Mouse (Mus musculus) MEL (cell line): ENCODE results near the gene Lrrc63. TPM values are rescaled to one million over a fixed set of nuclear protein-coding genes. Genes with fewer than 3 reads are reported as not detected.

Experiments used
- DNase-seq: peaks from one replicate; pipeline ENCODE4 v3.0.0; 2011; ENCODE audit warnings: low read depth, low spot score
- H3K27ac ChIP-seq: 2 replicates; pipeline ENCODE4 v1.5.1; 2012; ENCODE audit warnings: low read depth, mild to moderate bottlenecking, control low read depth, low read length, moderate library complexity; ENCODE audit not compliant: control insufficient read depth
- H3K27me3 ChIP-seq, 2 experiments: fragments of 150-350 bp in 1 of 2; sonication (generic) in 1 of 2; 2 replicates each; pipeline ENCODE4 v1.6.1; 2012; ENCODE audit warnings: low read length in 2 of 2, mild to moderate bottlenecking in 2 of 2, improper control_type of control experiment in 1 of 2, moderate library complexity in 1 of 2; ENCODE audit not compliant: insufficient read depth in 2 of 2, control insufficient read depth in 1 of 2
- H3K36me3 ChIP-seq, 2 experiments: 2 replicates each; pipeline ENCODE4 v1.6.1; 2012 to 2014; ENCODE audit warnings: low read length in 2 of 2, improper control_type of control experiment in 1 of 2, inconsistent platforms in 1 of 2, mild to moderate bottlenecking in 1 of 2; ENCODE audit not compliant: insufficient read depth in 2 of 2, control insufficient read depth in 1 of 2
- H3K4me1 ChIP-seq, 2 experiments: fragments of 150-350 bp in 1 of 2; sonication (generic) in 1 of 2; 2 replicates each; pipeline ENCODE4 v1.6.1; 2012; ENCODE audit warnings: low read length in 2 of 2, improper control_type of control experiment in 1 of 2, mild to moderate bottlenecking in 1 of 2; ENCODE audit not compliant: insufficient read depth in 2 of 2, control insufficient read depth in 1 of 2
- H3K4me3 ChIP-seq, 2 experiments: fragments of 150-350 bp in 1 of 2; sonication (generic) in 1 of 2; 2 replicates each; pipeline ENCODE4 v1.5.1; 2012; ENCODE audit warnings: low read depth in 2 of 2, low read length in 2 of 2, mild to moderate bottlenecking in 2 of 2, moderate library complexity in 2 of 2, control low read depth in 1 of 2, improper control_type of control experiment in 1 of 2; ENCODE audit not compliant: control insufficient read depth in 1 of 2, insufficient read depth in 1 of 2
- H3K79me2 ChIP-seq: 2 replicates; pipeline ENCODE4 v1.6.1; 2012; ENCODE audit warnings: mild to moderate bottlenecking, low read length, moderate library complexity; ENCODE audit not compliant: control insufficient read depth, poor library complexity, insufficient read depth
- H3K9ac ChIP-seq: 2 replicates; pipeline ENCODE4 v1.6.1; 2012; ENCODE audit warnings: low read depth, mild to moderate bottlenecking, control low read depth, low read length, moderate library complexity; ENCODE audit not compliant: control insufficient read depth, poor library complexity, severe bottlenecking
- H3K9me3 ChIP-seq: fragments of 150-350 bp; sonication (generic); replicated peaks from 2 replicates; pipeline ENCODE4 v1.6.1; 2012; ENCODE audit warnings: mild to moderate bottlenecking, low read length, improper control_type of control experiment, moderate library complexity; ENCODE audit not compliant: insufficient read depth
- BHLHE40 ChIP-seq: IDR thresholded peaks from 2 replicates; pipeline ENCODE4 v1.6.1; 2012; ENCODE audit warnings: low read depth, mild to moderate bottlenecking, inconsistent platforms, low read length, improper control_type of control experiment, borderline replicate concordance
- CTCF ChIP-seq, 3 experiments: IDR thresholded peaks in 2 of 3; conservative IDR thresholded peaks in 1 of 3; 2 replicates each; pipeline ENCODE4 v1.5.1; 2011 to 2012; ENCODE audit warnings: low read length in 3 of 3, low read depth in 2 of 3, mild to moderate bottlenecking in 2 of 3, improper control_type of control experiment in 1 of 3, inconsistent platforms in 1 of 3, mixed read lengths in 1 of 3, moderate library complexity in 1 of 3; ENCODE audit not compliant: control insufficient read depth in 1 of 3, insufficient read depth in 1 of 3, poor library complexity in 1 of 3, severe bottlenecking in 1 of 3
- E2F4 ChIP-seq: IDR thresholded peaks from 2 replicates; pipeline ENCODE4 v1.6.1; 2011; ENCODE audit warnings: low read depth, low read length, improper control_type of control experiment, borderline replicate concordance
- ELF1 ChIP-seq: IDR thresholded peaks from 2 replicates; pipeline ENCODE4 v1.6.1; 2014; ENCODE audit warnings: low read depth, mild to moderate bottlenecking, inconsistent platforms, low read length, improper control_type of control experiment, moderate library complexity
- ETS1 ChIP-seq: IDR thresholded peaks from 2 replicates; pipeline ENCODE4 v1.6.1; 2012; ENCODE audit warnings: low read depth, mild to moderate bottlenecking, inconsistent platforms, low read length, improper control_type of control experiment, moderate library complexity
- GABPA ChIP-seq: IDR thresholded peaks from 2 replicates; pipeline ENCODE4 v1.6.1; 2012; ENCODE audit warnings: low read depth, mild to moderate bottlenecking, inconsistent platforms, low read length, improper control_type of control experiment, moderate library complexity
- GATA1 ChIP-seq: IDR thresholded peaks from 2 replicates; pipeline ENCODE4 v1.6.1; 2011; ENCODE audit warnings: low read depth, low read length, improper control_type of control experiment
- HCFC1 ChIP-seq: IDR thresholded peaks from 2 replicates; pipeline ENCODE4 v1.6.1; 2012; ENCODE audit warnings: low read depth, mild to moderate bottlenecking, inconsistent platforms, low read length, improper control_type of control experiment, moderate library complexity
- MAFK ChIP-seq: IDR thresholded peaks from 2 replicates; pipeline ENCODE4 v1.6.1; 2011; ENCODE audit warnings: low read depth, mild to moderate bottlenecking, low read length, improper control_type of control experiment, borderline replicate concordance
- MAX ChIP-seq: IDR thresholded peaks from 2 replicates; pipeline ENCODE4 v1.6.1; 2011; ENCODE audit warnings: low read length, improper control_type of control experiment
- MAZ ChIP-seq: IDR thresholded peaks from 2 replicates; pipeline ENCODE4 v1.6.1; 2012; ENCODE audit warnings: low read depth, mild to moderate bottlenecking, inconsistent platforms, low read length, improper control_type of control experiment
- MXI1 ChIP-seq: IDR thresholded peaks from 2 replicates; pipeline ENCODE4 v1.6.1; 2011; ENCODE audit warnings: mild to moderate bottlenecking, low read depth, low read length, improper control_type of control experiment
- MYB ChIP-seq: IDR thresholded peaks from 2 replicates; pipeline ENCODE4 v1.6.1; 2011; ENCODE audit warnings: mild to moderate bottlenecking, low read depth, low read length, improper control_type of control experiment
- POLR2AphosphoS5 ChIP-seq: IDR thresholded peaks from 2 replicates; pipeline ENCODE4 v1.6.1; 2012; ENCODE audit warnings: low read depth, borderline replicate concordance, mild to moderate bottlenecking, inconsistent platforms, low read length, moderate library complexity, mixed read lengths
- SIN3A ChIP-seq: IDR thresholded peaks from 2 replicates; pipeline ENCODE4 v1.6.1; 2012; ENCODE audit warnings: low read length, improper control_type of control experiment, inconsistent platforms
- TAL1 ChIP-seq: IDR thresholded peaks from 2 replicates; pipeline ENCODE4 v1.6.1; 2012; ENCODE audit warnings: mild to moderate bottlenecking, inconsistent platforms, low read length, moderate library complexity, mixed read lengths
- TBP ChIP-seq: IDR thresholded peaks from 2 replicates; pipeline ENCODE4 v1.8.0; 2011; ENCODE audit warnings: low read depth, low read length, improper control_type of control experiment
- TCF12 ChIP-seq: IDR thresholded peaks from 2 replicates; pipeline ENCODE4 v1.6.1; 2014; ENCODE audit warnings: low read depth, mild to moderate bottlenecking, inconsistent platforms, low read length, improper control_type of control experiment, moderate library complexity
- UBTF ChIP-seq: IDR thresholded peaks from 2 replicates; pipeline ENCODE4 v1.6.1; 2012; ENCODE audit warnings: low read depth, mild to moderate bottlenecking, inconsistent platforms, low read length, improper control_type of control experiment, moderate library complexity, borderline replicate concordance; ENCODE audit not compliant: insufficient read depth
- USF1 ChIP-seq: IDR thresholded peaks from 2 replicates; pipeline ENCODE4 v1.6.1; 2014; ENCODE audit warnings: low read depth, mild to moderate bottlenecking, inconsistent platforms, low read length, improper control_type of control experiment, moderate library complexity
- ZC3H11A ChIP-seq: IDR thresholded peaks from 2 replicates; pipeline ENCODE4 v1.6.1; 2012; ENCODE audit warnings: low read depth, mild to moderate bottlenecking, inconsistent platforms, low read length, improper control_type of control experiment
- ZKSCAN1 ChIP-seq: IDR thresholded peaks from 2 replicates; pipeline ENCODE4 v1.6.1; 2012; ENCODE audit warnings: low read depth, mild to moderate bottlenecking, inconsistent platforms, low read length, improper control_type of control experiment, moderate library complexity
- polyA plus RNA-seq, 2 experiments: library from polyadenylated mRNA; stranded (reverse) in 1 of 2; unstranded in 1 of 2; fragments of >175 nt in 1 of 2; fragments of >200 nt in 1 of 2; gene quantifications; 2 replicates each; pipeline versions ENCODE4 v1.2.1 to v1.2.4; 2012; ENCODE audit warnings: low replicate concordance in 2 of 2, low read depth in 1 of 2; ENCODE audit not compliant: insufficient read length in 2 of 2, insufficient read depth in 1 of 2, missing spikeins in 1 of 2
- total RNA-seq: library from RNA; depleted of rRNA; stranded (reverse); fragments of 300-350 nt; gene quantifications from 2 replicates; pipeline ENCODE4 v1.2.3, GENCODE M21; 2012

Gene Lrrc63
- total and polyA plus RNA-seq, 3 experiments = not detected

- no peak overlapping the region for H3K9ac ChIP-seq
- H3K79me2 ChIP-seq = no peaks in the 10 kb centered on the region
- peaks cover 1 to 9% of the 10 kb centered on the region in 2 experiments; a peak in 2 of 4 replicates for H3K4me1 ChIP-seq
- no peaks in the 10 kb centered on the region for H3K27me3 ChIP-seq
- H3K4me3 ChIP-seq = no peak overlapping the region
- no peak overlapping the region for H3K27ac ChIP-seq
- TF ChIP-seq GABPA = no peak
- no peak for TF ChIP-seq E2F4
- no peak for TF ChIP-seq MAFK
- TF ChIP-seq MAZ = no peak
- TF ChIP-seq ZC3H11A = no peak
- TF ChIP-seq ZKSCAN1 = no peak
- no peak for TF ChIP-seq HCFC1
- TF ChIP-seq USF1 = no peak
- TF ChIP-seq CTCF (IDR thresholded peaks at IDR 0.05 in 2 of 3, conservative IDR thresholded peaks at IDR 0.05 in 1 of 3; ENCODE audit: control insufficient read depth in 1 of 3, insufficient read depth in 1 of 3, low read depth in 2 of 3, low read length in 3 of 3, poor library complexity in 1 of 3, severe bottlenecking in 1 of 3) = no peak
- TF ChIP-seq POLR2AphosphoS5 = no peak
- TF ChIP-seq MXI1 = no peak
- TF ChIP-seq UBTF = no peak
- TF ChIP-seq TBP = no peak
- no peak for TF ChIP-seq SIN3A
- no peak for TF ChIP-seq ETS1
- no peak for TF ChIP-seq MAX
- TF ChIP-seq TAL1 = no peak
- TF ChIP-seq GATA1 = no peak
- TF ChIP-seq MYB = no peak
- no peak for DNase-seq
- H3K36me3 ChIP-seq = peaks cover 0 to 8% of the 10 kb centered on the region in 2 experiments; a peak in 2 of 4 replicates
- no peaks in the 10 kb centered on the region for H3K9me3 ChIP-seq
Measured at GRCm38 (mm10) chr14:75165574-75166131, 35.0 kb upstream of the Lrrc63 start.

GRCm38 (mm10) chr14:75164345-75164744 is 33.7 kb upstream of the Lrrc63 start:
- Histone ChIP-seq H3K36me3 (peaks cover 0 to 11% of the 10 kb centered on the region in 2 experiments; a peak in 2 of 4 replicates), H3K27ac (no peak overlapping the region)

More at GRCm38 (mm10) chr14:75164345-75164744, 33.7 kb upstream of the Lrrc63 start:
- H3K9me3 ChIP-seq = no peaks in the 10 kb centered on the region
- H3K9ac ChIP-seq = no peak overlapping the region
- peaks cover 7 to 9% of the 10 kb centered on the region in 2 experiments for H3K4me1 ChIP-seq
- H3K4me3 ChIP-seq = no peak overlapping the region
- no peaks in the 10 kb centered on the region for H3K27me3 ChIP-seq
- no peak for DNase-seq
- TF ChIP-seq ELF1 = no peak
- TF ChIP-seq BHLHE40 = no peak
- TF ChIP-seq CTCF (IDR thresholded peaks at IDR 0.05 in 2 of 3, conservative IDR thresholded peaks at IDR 0.05 in 1 of 3; ENCODE audit: control insufficient read depth in 1 of 3, insufficient read depth in 1 of 3, low read depth in 2 of 3, low read length in 3 of 3, poor library complexity in 1 of 3, severe bottlenecking in 1 of 3) = no peak
- no peak for TF ChIP-seq TCF12
- no peak for TF ChIP-seq ZKSCAN1
- H3K79me2 ChIP-seq = no peaks in the 10 kb centered on the region
